Mouse (Mus musculus) adrenal gland, postnatal 25 days (tissue): ENCODE data around the gene Cldn4. TPM values are rescaled to one million over a fixed set of nuclear protein-coding genes. Genes with fewer than 3 reads are reported as not detected.

ENCODE experiments used
- total RNA-seq: library from RNA; stranded (reverse); gene quantifications from 2 replicates; pipeline ENCODE4 v1.2.3, GENCODE M21; 2021

Gene Cldn4
- total RNA-seq, 1 experiment from 2014 or later, result not detected

Other genes starting within 250 kb of the Cldn4 start
- gene Eln, start 199.6 kb downstream of the Cldn4 start, total RNA-seq, result 26.9 and 30.1 TPM in 2 replicates
- gene Tmem270, start 40.2 kb downstream of the Cldn4 start, total RNA-seq, result not detected in 2 replicates
- not detected in 2 replicates for gene Cldn13, start 31.4 kb downstream of the Cldn4 start, total RNA-seq
- gene Mettl27, start 14.6 kb downstream of the Cldn4 start, total RNA-seq, result 24.9 and 39.9 TPM in 2 replicates
- 1.0 and 2.2 TPM in 2 replicates for gene Cldn3, start 39.3 kb upstream of the Cldn4 start, total RNA-seq
- gene Abhd11, start 62.2 kb upstream of the Cldn4 start, total RNA-seq, result 54.5 and 61.8 TPM in 2 replicates
- gene Stx1a, start 76.5 kb upstream of the Cldn4 start, total RNA-seq, result 10.4 and 11.1 TPM in 2 replicates
- 29.6 and 38.8 TPM in 2 replicates for gene Dnajc30, start 117.3 kb upstream of the Cldn4 start, total RNA-seq
- gene Bud23, start 118.0 kb upstream of the Cldn4 start, total RNA-seq, result 58.5 and 66.1 TPM in 2 replicates
- gene Vps37d, start 131.3 kb upstream of the Cldn4 start, total RNA-seq, result 2.2 and 4.1 TPM in 2 replicates
- 70.1 and 79.1 TPM in 2 replicates for gene Mlxipl, start 143.0 kb upstream of the Cldn4 start, total RNA-seq
- 31.5 and 46.0 TPM in 2 replicates for gene Tbl2, start 202.7 kb upstream of the Cldn4 start, total RNA-seq
- gene Bcl7b, start 221.3 kb upstream of the Cldn4 start, total RNA-seq, result 63.2 and 64.0 TPM in 2 replicates
- gene Baz1b, start 240.3 kb upstream of the Cldn4 start, total RNA-seq, result 85.7 and 114 TPM in 2 replicates